ENCODE assay signal across 20 mouse cellular contexts in genomic region chr17:43840208-43840607, GRCm38 (mm10). TPM values are rescaled to one million over a fixed set of nuclear protein-coding genes. Genes with fewer than 3 reads are reported as not detected.
DNase-seq lines count a peak whose midpoint lies in the region; ATAC-seq lines count a peak whose summit lies in the region.
"Had no signal": no experiment of that assay in that cellular context is flagged by ENCODE, and none has a peak within 500 bp of the region (broad histone marks: within the 10 kb centered on the region; RNA-seq: fewer than 3 reads in every experiment).

No protein-coding gene starts in this region.

- no peaks in the 10 kb centered on the region for H3K36me3 ChIP-seq in forebrain, embryonic 16.5 days (ENCODE audit: control insufficient read depth, insufficient read depth)
- no peaks in the 10 kb centered on the region for H3K36me3 ChIP-seq in forebrain, embryonic 11.5 days (ENCODE audit: control insufficient read depth, insufficient read depth, low read length)
- H3K36me3 ChIP-seq: G1E; hindbrain, embryonic 10.5 days; limb, embryonic 10.5 days had no signal

- H3K4me3 ChIP-seq in forebrain, embryonic 16.5 days (replicated peaks; ENCODE audit: low read length) = no peak overlapping the region
- no peak overlapping the region for H3K4me3 ChIP-seq in forebrain, embryonic 11.5 days (ENCODE audit: low read depth, low read length)
- H3K4me3 ChIP-seq: hindbrain, embryonic 10.5 days; limb, embryonic 10.5 days; myocyte had no signal

- 69% methylated on average over 9 of the region's 9 CpGs for WGBS in forebrain, embryonic 16.5 days
- WGBS in forebrain, embryonic 11.5 days = 92% methylated on average over 9 of the region's 9 CpGs

- DNase-seq in forebrain, embryonic 11.5 days (ENCODE audit: low spot score) = no peak
- DNase-seq in right cerebral cortex, adult 2 months (ENCODE audit: low spot score in 2 of 2) = peak; percentile 29 to 39
- no peak for DNase-seq in right cerebral cortex, postnatal 25 days
- peak; percentile 34 to 51 for DNase-seq in cerebellum, postnatal 14 days
- DNase-seq in layer of hippocampus, postnatal 36 days = peak; percentile 16 to 45
- no peak for DNase-seq in ovary, adult 18-20 months (ENCODE audit: low spot score)
- no peak for DNase-seq in left cerebral cortex, adult 18-20 months (ENCODE audit: low spot score in 2 of 2)
- DNase-seq: adrenal gland, postnatal 14 days; gastrocnemius, postnatal 36 days; kidney, adult 18-20 months; liver, postnatal 0 days; lung, postnatal 10 days; midbrain, embryonic 14.5 days had no signal

- H3K4me1 ChIP-seq in forebrain, embryonic 16.5 days (replicated peaks; ENCODE audit: control insufficient read depth, insufficient read depth, low read length) = no peaks in the 10 kb centered on the region
- no peaks in the 10 kb centered on the region for H3K4me1 ChIP-seq in forebrain, embryonic 11.5 days (replicated peaks; ENCODE audit: control insufficient read depth, insufficient read depth, low read length)
- H3K4me1 ChIP-seq: hindbrain, embryonic 10.5 days; limb, embryonic 10.5 days had no signal

- no peak overlapping the region for H3K27ac ChIP-seq in forebrain, embryonic 16.5 days (ENCODE audit: low read length)
- H3K27ac ChIP-seq in forebrain, embryonic 11.5 days (ENCODE audit: low read depth, low read length) = no peak overlapping the region
- H3K27ac ChIP-seq: hindbrain, embryonic 10.5 days; kidney, postnatal 0 days; limb, embryonic 10.5 days had no signal

- no peak overlapping the region for H3K9ac ChIP-seq in forebrain, embryonic 16.5 days (replicated peaks; ENCODE audit: low read depth, low read length)
- no peak overlapping the region for H3K9ac ChIP-seq in forebrain, embryonic 11.5 days (ENCODE audit: low read length)
- H3K9ac ChIP-seq: liver, postnatal 0 days had no signal

- H3K27me3 ChIP-seq in forebrain, embryonic 16.5 days (replicated peaks; ENCODE audit: control insufficient read depth, insufficient read depth, low read length) = no peaks in the 10 kb centered on the region
- H3K27me3 ChIP-seq in forebrain, embryonic 11.5 days (ENCODE audit: control insufficient read depth, insufficient read depth, low read length) = no peaks in the 10 kb centered on the region

- no peaks in the 10 kb centered on the region for H3K9me3 ChIP-seq in forebrain, embryonic 16.5 days (ENCODE audit: control insufficient read depth, low read length)
- H3K9me3 ChIP-seq in forebrain, embryonic 11.5 days (ENCODE audit: control insufficient read depth, low read length) = no peaks in the 10 kb centered on the region
- H3K9me3 ChIP-seq: hindbrain, embryonic 10.5 days; limb, embryonic 10.5 days had no signal

- H3K4me2 ChIP-seq in forebrain, embryonic 16.5 days (ENCODE audit: low read length) = no peak overlapping the region
- H3K4me2 ChIP-seq in forebrain, embryonic 11.5 days (ENCODE audit: low read depth, low read length, severe bottlenecking) = no peak overlapping the region

- ATAC-seq in forebrain, embryonic 16.5 days = peak; percentile 61
- ATAC-seq in forebrain, embryonic 11.5 days (replicated peaks; ENCODE audit: low FRiP score) = no peak
- ATAC-seq: liver, postnatal 0 days had no signal

RNA-seq across cellular contexts. Expression of gene Rcan2, which starts 39.1 kb away (rescaled TPM):
- 25.1 and 47.1 TPM in 2 replicates for polyA plus RNA-seq in forebrain, embryonic 16.5 days (2015; fragmentation: Nextera tagmentation; extraction: Ambion mirVana)
- polyA plus RNA-seq in forebrain, embryonic 11.5 days (2014; fragmentation: Nextera tagmentation; extraction: Ambion mirVana) = 18.9 and 20.6 TPM in 2 replicates
- 10 to 100 TPM; 66.4 to 77.0 TPM for total RNA-seq in layer of hippocampus, postnatal 36 days (2021)
- total RNA-seq in left cerebral cortex, adult 18-20 months (2021) = 100 to 1,000 TPM; 185 to 214 TPM
- total RNA-seq: megakaryocyte progenitor cell, adult 5-6 weeks had no signal
- polyA plus RNA-seq: G1E had no signal

Comparison
In these comparisons a context has a peak if more than half of its experiments do, and no peak if none do; other contexts are left out.
1. DNase-seq: peak in right cerebral cortex, adult 2 months (2 of 2), cerebellum, postnatal 14 days (2 of 2) and layer of hippocampus, postnatal 36 days (2 of 2); none in forebrain, embryonic 11.5 days (single experiment), right cerebral cortex, postnatal 25 days (single experiment), ovary, adult 18-20 months (single experiment) and left cerebral cortex, adult 18-20 months (0 of 2).